Mouse (Mus musculus) urinary bladder, postnatal 14 days (tissue): ENCODE measurements around the gene Mafk.

ENCODE experiments used
- DNase-seq: peaks from one replicate; pipeline ENCODE4 v3.0.0; 2021; ENCODE audit warnings: low spot score

The Mafk gene

GRCm38 (mm10) chr5:139818801-139819200, 27.5 kb downstream of the Mafk start:
- peak; percentile 76 for DNase-seq

GRCm38 (mm10) chr5:139819538-139820181, 28.3 kb downstream of the Mafk start, which contains the start of gene Tmem184a:
TSS of gene Tmem184a (minus strand) at chr5:139819917.
- DNase-seq = peak; percentile 63

- DNase-seq = no peak
Observed at GRCm38 (mm10) chr5:139821466-139822459, 30.4 kb downstream of the Mafk start.

GRCm38 (mm10) chr5:139824531-139824930, 33.2 kb downstream of the Mafk start:
- no peak for DNase-seq

GRCm38 (mm10) chr5:139825947-139826346, 34.6 kb downstream of the Mafk start:
- no peak for DNase-seq

- peak; percentile 85 for DNase-seq
Observed at GRCm38 (mm10) chr5:139826357-139827055, 35.2 kb downstream of the Mafk start, which contains the start of the genes Gm26938 and Psmg3. TSS of gene Gm26938 (minus strand) at chr5:139826407. TSS of gene Psmg3 (minus strand) at chr5:139826885.

- no peak for DNase-seq
Observed at GRCm38 (mm10) chr5:139827593-139827992, 36.3 kb downstream of the Mafk start.

- DNase-seq = no peak
Observed at GRCm38 (mm10) chr5:139829384-139829783, 38.1 kb downstream of the Mafk start.

- no peak for DNase-seq
Observed at GRCm38 (mm10) chr5:139830734-139831133, 39.4 kb downstream of the Mafk start.

GRCm38 (mm10) chr5:139832125-139832524, 40.8 kb downstream of the Mafk start:
- DNase-seq = no peak

- no peak for DNase-seq
Observed at GRCm38 (mm10) chr5:139835706-139836105, 44.4 kb downstream of the Mafk start.

GRCm38 (mm10) chr5:139838476-139838892, 47.2 kb downstream of the Mafk start:
- DNase-seq = peak; percentile 70

GRCm38 (mm10) chr5:139839142-139839541, 47.8 kb downstream of the Mafk start:
- no peak for DNase-seq

- DNase-seq = no peak
Observed at GRCm38 (mm10) chr5:139849626-139850320, 58.5 kb downstream of the Mafk start.
